Mouse (Mus musculus): Measurements from ENCODE around the gene Btbd6.

GRCm38 (mm10) chr12:113021488-113021887, 45.2 kb downstream of the Btbd6 start:
- no peak for TF ChIP-seq CTCF (IDR thresholded peaks at IDR 0.05)
- no peak for TF ChIP-seq EP300 (IDR thresholded peaks at IDR 0.05)

Measured in lung, postnatal 0 days (tissue).